Mouse (Mus musculus): ENCODE measurements around the gene Ap3b1. TPM values are rescaled to one million over a fixed set of nuclear protein-coding genes. Genes with fewer than 3 reads are reported as not detected.

Gene Ap3b1
- total and polyA plus RNA-seq, 3 experiments: 46.0 to 113 (median 60.7) TPM

DNA sequence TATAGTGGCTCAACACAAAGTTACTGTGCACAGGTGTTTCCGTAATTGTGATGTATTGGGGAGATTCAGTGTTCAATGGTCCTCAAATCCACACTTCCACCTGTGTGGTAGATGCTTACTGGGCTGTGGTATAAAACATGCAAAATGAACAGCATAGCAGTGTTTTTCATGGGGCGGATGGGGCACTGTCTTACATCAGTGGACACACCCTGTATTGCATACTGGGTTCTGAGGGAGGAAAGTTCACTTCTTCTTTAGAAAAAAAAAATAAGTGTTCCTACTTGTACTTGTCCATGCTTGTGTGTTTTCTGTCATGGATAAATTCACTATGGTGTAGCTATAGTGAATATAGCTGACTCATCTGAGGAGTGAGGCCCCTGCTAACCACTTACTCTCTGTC, 70.8 kb downstream of the Ap3b1 start:
- peak; percentile 21 for DNase-seq (ENCODE audit: extremely low read depth)
- no peak for TF ChIP-seq TBP (conservative IDR thresholded peaks at IDR 0.05; ENCODE audit: low read depth, low read length)
- TF ChIP-seq ZNF384 (IDR thresholded peaks at IDR 0.05; ENCODE audit: low read depth, low read length): no peak
- TF ChIP-seq RCOR1 (conservative IDR thresholded peaks at IDR 0.05; ENCODE audit: low read depth, low read length): no peak
- TF ChIP-seq CTCF (conservative IDR thresholded peaks at IDR 0.05 in 1 of 2, IDR thresholded peaks at IDR 0.05 in 1 of 2; ENCODE audit: low read depth in 2 of 2, low read length in 2 of 2): no peak
- no peak for TF ChIP-seq EP300 (IDR thresholded peaks at IDR 0.05; ENCODE audit: low read length)
- TF ChIP-seq POLR2AphosphoS2 (IDR thresholded peaks at IDR 0.05; ENCODE audit: low read depth, low read length): no peak
- no peak for TF ChIP-seq RAD21 (IDR thresholded peaks at IDR 0.05; ENCODE audit: low read depth, low read length)
- TF ChIP-seq POLR2A (IDR thresholded peaks at IDR 0.05; ENCODE audit: low read depth, low read length): no peak
- no peak for TF ChIP-seq HCFC1 (IDR thresholded peaks at IDR 0.05; ENCODE audit: low read depth, low read length)
- TF ChIP-seq IRF4 (IDR thresholded peaks at IDR 0.05; ENCODE audit: low read depth, low read length): no peak
- TF ChIP-seq USF1 (IDR thresholded peaks at IDR 0.05; ENCODE audit: low read depth, low read length): no peak
- dilution Hi-C loops (cut with MboI; ENCODE audit: extremely low pct_ligation_motif_present, extremely low pct_unique_long_range_greater_than_20kb, low sequenced_read_pairs): no loop called here
- peaks cover 0 to 11% of the 10 kb centered on the region in 2 experiments; a peak in 2 of 4 replicates for H3K4me1 ChIP-seq (ENCODE audit: control insufficient read depth in 1 of 2, insufficient read depth in 2 of 2)
- in situ Hi-C loops (cut with MboI; ENCODE audit: low pct_ligation_motif_present, low pct_unique_long_range_greater_than_20kb, low sequenced_read_pairs): no loop called here
- H3K79me2 ChIP-seq (replicated peaks; ENCODE audit: control insufficient read depth, extremely low read depth, insufficient read depth, poor library complexity, severe bottlenecking): no peaks in the 10 kb centered on the region
- H3K4me3 ChIP-seq (replicated peaks in 1 of 3; ENCODE audit: low read depth in 2 of 3, low read length in 2 of 3, poor library complexity in 1 of 3): no peak overlapping the region
- no peak overlapping the region for H3K9ac ChIP-seq (ENCODE audit: insufficient read depth, low read depth)
- H3K36me3 ChIP-seq (replicated peaks in 1 of 2; ENCODE audit: control insufficient read depth in 1 of 2, insufficient read depth in 1 of 2, low read length in 1 of 2): peaks cover 26 to 62% of the 10 kb centered on the region in 2 experiments
- no peak overlapping the region for H3K4me2 ChIP-seq (ENCODE audit: insufficient read depth, low read depth, poor library complexity, severe bottlenecking)
- no peaks in the 10 kb centered on the region for H3K27me3 ChIP-seq (replicated peaks)
- no peak overlapping the region for H3K27ac ChIP-seq (ENCODE audit: insufficient read depth, low read depth)
- H3K9me3 ChIP-seq (replicated peaks; ENCODE audit: low read length): peaks cover 3% of the 10 kb centered on the region

GRCm38 (mm10) chr13:94439386-94439785, 80.6 kb downstream of the Ap3b1 start:
- H3K4me2 ChIP-seq (ENCODE audit: insufficient read depth, low read depth, poor library complexity, severe bottlenecking): no peak overlapping the region
- H3K9me3 ChIP-seq (replicated peaks; ENCODE audit: low read length): no peaks in the 10 kb centered on the region
- in situ Hi-C loops (cut with MboI; ENCODE audit: low pct_ligation_motif_present, low pct_unique_long_range_greater_than_20kb, low sequenced_read_pairs): no loop called here
- H3K79me2 ChIP-seq (replicated peaks; ENCODE audit: control insufficient read depth, extremely low read depth, insufficient read depth, poor library complexity, severe bottlenecking): no peaks in the 10 kb centered on the region
- no peak overlapping the region for H3K27ac ChIP-seq (ENCODE audit: insufficient read depth, low read depth)
- no peak overlapping the region for H3K9ac ChIP-seq (ENCODE audit: insufficient read depth, low read depth)
- dilution Hi-C loops (cut with MboI; ENCODE audit: extremely low pct_ligation_motif_present, extremely low pct_unique_long_range_greater_than_20kb, low sequenced_read_pairs): no loop called here
- TF ChIP-seq ZC3H11A (IDR thresholded peaks at IDR 0.05; ENCODE audit: low read depth, low read length): no peak
- no peak overlapping the region for H3K4me3 ChIP-seq (replicated peaks in 1 of 3; ENCODE audit: low read depth in 2 of 3, low read length in 2 of 3, poor library complexity in 1 of 3)
- no peaks in the 10 kb centered on the region for H3K27me3 ChIP-seq (replicated peaks)
- H3K36me3 ChIP-seq (replicated peaks in 1 of 2; ENCODE audit: control insufficient read depth in 1 of 2, insufficient read depth in 1 of 2, low read length in 1 of 2): peaks cover 25 to 76% of the 10 kb centered on the region in 2 experiments
- no peak for DNase-seq (ENCODE audit: extremely low read depth)
- H3K4me1 ChIP-seq (ENCODE audit: control insufficient read depth in 1 of 2, insufficient read depth in 2 of 2): peaks cover 3 to 13% of the 10 kb centered on the region in 2 experiments; a peak in 3 of 4 replicates

GRCm38 (mm10) chr13:94441199-94441598, 82.4 kb downstream of the Ap3b1 start:
- Histone ChIP-seq H3K27me3 (replicated peaks) (no peaks in the 10 kb centered on the region), H3K9me3 (replicated peaks; ENCODE audit: low read length) (no peaks in the 10 kb centered on the region), H3K4me3 (replicated peaks in 1 of 3; ENCODE audit: low read depth in 2 of 3, low read length in 2 of 3, poor library complexity in 1 of 3) (no peak overlapping the region), H3K4me1 (ENCODE audit: control insufficient read depth in 1 of 2, insufficient read depth in 2 of 2) (peaks cover 3 to 13% of the 10 kb centered on the region in 2 experiments; a peak in 3 of 4 replicates), H3K4me2 (ENCODE audit: insufficient read depth, low read depth, poor library complexity, severe bottlenecking) (no peak overlapping the region), H3K79me2 (replicated peaks; ENCODE audit: control insufficient read depth, extremely low read depth, insufficient read depth, poor library complexity, severe bottlenecking) (no peaks in the 10 kb centered on the region), H3K9ac (ENCODE audit: insufficient read depth, low read depth) (no peak overlapping the region), H3K36me3 (replicated peaks in 1 of 2; ENCODE audit: control insufficient read depth in 1 of 2, insufficient read depth in 1 of 2, low read length in 1 of 2) (peaks cover 22 to 76% of the 10 kb centered on the region in 2 experiments), H3K27ac (ENCODE audit: insufficient read depth, low read depth) (no peak overlapping the region)
- TF ChIP-seq NELFE (IDR thresholded peaks at IDR 0.05; ENCODE audit: low read depth, low read length): no peak
- TF ChIP-seq NRF1 (IDR thresholded peaks at IDR 0.05; ENCODE audit: low read depth, low read length): no peak
- no peak for TF ChIP-seq ELF1 (IDR thresholded peaks at IDR 0.05; ENCODE audit: low read depth, low read length)
- in situ Hi-C loops (cut with MboI; ENCODE audit: low pct_ligation_motif_present, low pct_unique_long_range_greater_than_20kb, low sequenced_read_pairs) (no loop called here), dilution Hi-C loops (cut with MboI; ENCODE audit: extremely low pct_ligation_motif_present, extremely low pct_unique_long_range_greater_than_20kb, low sequenced_read_pairs) (no loop called here)
- DNase-seq (ENCODE audit: extremely low read depth): no peak
